Mouse (Mus musculus): Measurements from ENCODE around the gene Ctnnd2. TPM values are rescaled to one million over a fixed set of nuclear protein-coding genes. Genes with fewer than 3 reads are reported as not detected.
A peak's percentile ranks its signal among the peaks of the same experiment; 100 is the strongest.

Gene Ctnnd2
- polyA plus RNA-seq, 1 experiment from 2014 or later = 0.96 TPM

DNA sequence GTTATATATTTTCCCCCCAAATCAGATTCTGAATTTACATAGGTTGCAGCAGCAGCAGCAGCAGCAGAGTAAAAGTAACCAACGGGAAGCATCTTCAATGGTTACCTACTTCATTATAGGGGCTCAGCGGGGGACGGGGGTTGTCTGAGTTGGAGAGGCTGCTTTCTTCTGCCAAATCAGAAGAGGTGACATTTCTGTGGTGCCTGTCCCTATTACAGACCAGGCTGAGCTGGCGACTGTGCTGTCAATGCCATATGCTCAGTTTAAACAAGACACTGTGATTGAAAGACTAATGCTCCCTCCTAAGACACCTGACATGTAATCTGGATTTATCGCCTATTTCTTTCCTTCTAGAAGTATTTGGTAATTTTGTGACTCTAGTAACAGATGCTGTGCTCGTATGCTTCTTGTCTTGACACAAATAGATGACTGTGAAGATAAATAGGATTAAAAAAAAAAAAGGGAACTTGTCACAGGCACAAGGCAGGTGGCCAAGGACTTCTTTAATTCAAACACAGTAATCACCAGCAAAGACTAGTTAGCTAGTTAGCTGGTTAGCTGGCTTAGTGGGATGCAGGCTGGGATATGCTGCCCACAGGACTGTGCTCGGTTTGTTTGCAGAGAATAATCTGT, 475.4 kb downstream of the Ctnnd2 start:
- Histone ChIP-seq H3K4me3 (ENCODE audit: inconsistent target) (peak overlapping the region; percentile 36), H3K27ac (peak overlapping the region; percentile 29), H3K36me3 (ENCODE audit: inconsistent target) (no peaks in the 10 kb centered on the region), H3K79me2 (ENCODE audit: inconsistent target) (peaks cover 35% of the 10 kb centered on the region)
- 30% methylated on average over 6 of the region's 7 CpGs for WGBS (ENCODE audit: missing documents)

DNA sequence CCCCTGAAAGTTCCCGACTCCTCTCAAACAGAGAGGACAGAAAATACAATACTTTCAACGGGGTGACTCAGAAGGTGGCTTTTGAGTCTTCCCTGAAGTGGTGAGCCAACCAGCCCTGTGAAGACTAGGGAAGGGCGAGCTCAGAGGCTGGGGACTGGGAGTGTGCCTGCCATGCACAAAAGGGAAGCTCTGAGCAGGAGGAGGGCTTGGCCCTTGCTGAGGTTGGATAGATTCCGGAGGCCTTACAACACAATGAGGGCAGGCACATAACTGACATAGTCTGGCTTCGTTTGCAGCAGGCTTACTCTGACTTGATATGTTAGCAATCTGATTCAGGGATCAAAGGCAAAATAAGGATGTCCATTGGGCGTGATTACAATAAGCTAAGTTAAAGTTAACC, 477.6 kb downstream of the Ctnnd2 start:
- no peak overlapping the region for H3K27ac ChIP-seq
- 63% methylated on average over 6 of the region's 6 CpGs for WGBS (ENCODE audit: missing documents)
- no peaks in the 10 kb centered on the region for H3K36me3 ChIP-seq (ENCODE audit: inconsistent target)
- H3K79me2 ChIP-seq (ENCODE audit: inconsistent target) = peaks cover 35% of the 10 kb centered on the region
- H3K4me3 ChIP-seq (ENCODE audit: inconsistent target) = no peak overlapping the region

DNA sequence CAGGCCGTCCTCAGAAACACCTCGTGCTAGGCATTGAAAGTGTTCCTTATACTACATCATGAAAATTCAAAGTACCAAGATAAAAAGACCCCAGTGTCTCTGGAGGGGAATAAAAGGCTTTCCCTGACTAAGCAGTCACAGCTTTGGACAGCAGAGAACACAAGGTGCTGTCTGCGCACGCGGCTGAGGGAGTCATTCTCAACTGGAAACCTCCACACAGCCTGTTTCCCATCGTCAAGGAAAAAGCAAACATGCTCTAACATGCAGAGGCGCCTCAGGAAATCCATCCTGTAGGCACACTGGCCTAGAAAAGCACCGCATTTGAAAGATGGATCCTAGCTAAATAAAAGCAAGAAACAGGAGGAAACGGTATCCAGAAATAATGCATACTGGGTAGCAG, 483.0 kb downstream of the Ctnnd2 start:
- Histone ChIP-seq H3K27ac (no peak overlapping the region), H3K4me3 (ENCODE audit: inconsistent target) (no peak overlapping the region), H3K79me2 (ENCODE audit: inconsistent target) (peaks cover 16% of the 10 kb centered on the region; the same call in 1 of the 2 replicates), H3K36me3 (ENCODE audit: inconsistent target) (no peaks in the 10 kb centered on the region)
- WGBS (ENCODE audit: missing documents) = 88% methylated on average over 9 of the region's 9 CpGs

DNA sequence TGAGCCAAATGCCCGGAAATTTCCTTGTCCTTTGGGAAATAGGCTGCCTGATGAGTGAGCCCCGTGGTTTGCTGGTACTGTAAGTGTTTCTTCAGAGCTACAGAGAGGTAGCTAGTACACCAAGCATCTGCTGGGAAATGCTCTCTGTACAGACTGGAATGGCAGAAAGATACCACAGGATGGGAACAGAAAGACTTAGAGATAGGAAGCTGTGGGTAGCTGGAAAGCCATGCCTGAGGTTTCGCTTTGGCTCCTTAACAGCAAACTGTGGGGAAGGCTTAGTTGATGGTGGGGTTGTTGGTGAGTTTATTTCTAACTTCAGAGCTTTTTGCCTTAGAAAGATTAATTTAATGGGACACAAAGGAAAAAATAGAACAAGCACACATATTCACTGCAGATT, 485.2 kb downstream of the Ctnnd2 start:
- Histone ChIP-seq H3K4me3 (ENCODE audit: inconsistent target) (no peak overlapping the region), H3K79me2 (ENCODE audit: inconsistent target) (no peaks in the 10 kb centered on the region; the same call in 1 of the 2 replicates), H3K36me3 (ENCODE audit: inconsistent target) (no peaks in the 10 kb centered on the region), H3K27ac (no peak overlapping the region)
- 69% methylated on average over 3 of the region's 3 CpGs for WGBS (ENCODE audit: missing documents)

DNA sequence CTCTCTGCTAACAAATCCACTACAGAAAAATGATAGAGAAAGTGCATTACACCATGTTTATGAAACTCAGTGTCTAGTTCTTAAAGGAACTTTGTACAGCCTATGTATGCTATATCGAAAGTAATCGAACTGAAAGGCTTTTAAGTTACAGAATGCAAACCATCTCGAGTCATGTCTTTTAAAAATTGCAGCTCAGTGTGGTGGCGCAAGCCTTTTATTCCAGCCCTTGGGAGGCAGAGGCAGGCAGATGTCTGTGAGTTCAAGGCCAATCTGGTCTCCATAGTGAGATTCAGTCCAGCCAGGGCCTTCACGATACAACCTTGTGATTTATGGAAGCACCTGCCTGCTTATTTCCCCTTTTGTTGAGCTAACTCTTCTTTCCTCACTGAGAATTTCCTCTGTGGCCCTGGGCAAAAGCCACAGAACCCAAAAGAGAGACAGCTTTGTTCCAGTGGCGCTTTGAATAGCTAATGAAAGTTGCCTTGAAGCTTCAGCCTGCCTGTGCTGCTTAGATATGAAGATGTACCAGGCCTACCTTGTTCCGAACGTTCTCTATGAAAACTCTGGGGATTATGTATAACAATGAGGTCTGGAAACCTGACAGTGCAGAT, 488.3 kb downstream of the Ctnnd2 start:
- Histone ChIP-seq H3K79me2 (ENCODE audit: inconsistent target) (no peaks in the 10 kb centered on the region; the same call in 1 of the 2 replicates), H3K4me3 (ENCODE audit: inconsistent target) (no peak overlapping the region), H3K36me3 (ENCODE audit: inconsistent target) (no peaks in the 10 kb centered on the region), H3K27ac (no peak overlapping the region)
- WGBS (ENCODE audit: missing documents) = 53% methylated on average over 8 of the region's 8 CpGs

DNA sequence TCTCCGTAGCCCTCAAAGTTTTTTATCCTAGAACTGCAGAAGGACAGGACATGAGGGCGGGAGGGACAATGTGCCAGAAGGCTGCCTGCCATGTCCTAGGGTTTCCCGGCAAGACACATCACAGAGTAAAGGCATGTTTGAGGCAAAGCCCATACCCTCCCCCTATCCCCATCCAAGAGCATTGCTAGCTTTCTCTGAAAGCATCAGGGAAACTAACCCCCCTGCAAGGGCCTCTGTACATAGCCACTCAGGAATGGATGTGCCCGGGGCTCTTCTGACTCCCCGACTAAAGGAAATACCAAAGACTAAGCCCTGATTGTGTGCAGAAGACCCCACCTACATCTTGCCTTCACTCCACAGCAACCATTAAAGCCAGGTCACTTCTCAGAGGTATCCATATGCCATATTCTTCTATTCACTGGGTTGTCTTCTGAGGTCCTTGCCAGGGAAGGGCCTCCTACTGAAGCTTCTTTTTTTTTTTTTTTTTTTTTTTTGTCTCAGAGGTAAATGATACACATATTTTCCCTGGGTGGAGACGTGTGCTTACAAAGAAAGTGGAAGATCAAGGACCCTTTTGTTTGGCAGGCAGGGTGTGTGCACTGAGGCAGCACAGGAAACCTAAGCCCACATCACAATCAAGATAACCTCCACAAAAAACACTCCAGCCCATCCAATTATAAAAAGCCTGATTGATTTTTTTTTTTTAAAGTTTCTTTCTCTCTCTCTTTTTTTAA, 489.5 kb downstream of the Ctnnd2 start:
- Histone ChIP-seq H3K27ac (no peak overlapping the region), H3K4me3 (ENCODE audit: inconsistent target) (no peak overlapping the region), H3K36me3 (ENCODE audit: inconsistent target) (no peaks in the 10 kb centered on the region), H3K79me2 (ENCODE audit: inconsistent target) (no peaks in the 10 kb centered on the region; the same call in 1 of the 2 replicates)
- WGBS (ENCODE audit: missing documents) = 84% methylated on average over 6 of the region's 6 CpGs

DNA sequence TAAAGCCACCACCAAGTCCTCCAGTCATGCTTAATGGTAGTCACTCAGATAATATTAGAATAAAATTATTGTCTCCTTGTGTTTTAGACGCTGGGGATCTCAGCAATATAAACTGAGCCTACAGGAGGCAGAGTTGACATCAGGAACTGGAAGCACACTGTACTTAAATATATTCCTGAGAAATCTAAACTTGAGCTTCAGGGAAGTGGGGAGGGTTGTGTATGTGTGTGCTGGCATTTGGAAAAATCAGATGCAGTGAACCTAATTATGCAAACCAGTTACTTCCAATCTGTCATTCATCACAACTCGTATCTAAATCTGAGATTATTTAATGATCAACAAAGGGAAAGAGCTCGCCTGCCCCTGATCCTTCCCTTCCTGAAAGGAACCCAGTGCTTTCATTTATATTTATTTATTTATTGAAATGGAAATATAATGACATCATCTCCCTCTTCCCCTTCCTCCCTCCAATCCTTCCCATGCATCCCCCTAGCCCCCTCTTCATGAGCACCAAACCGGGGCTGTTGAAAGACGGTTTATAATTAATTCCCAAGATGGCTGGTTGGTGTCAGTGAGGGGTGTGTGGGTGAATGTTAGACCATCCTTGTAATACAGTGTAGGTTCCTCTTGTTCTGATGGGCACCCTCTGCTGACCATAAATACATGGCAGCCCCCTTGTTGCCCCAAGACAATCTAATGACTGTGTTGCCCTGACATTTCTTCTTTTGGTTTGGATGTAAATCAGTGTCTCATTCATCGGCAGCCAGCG, 495.6 kb downstream of the Ctnnd2 start:
- no peaks in the 10 kb centered on the region; the same call in 1 of the 2 replicates for H3K79me2 ChIP-seq (ENCODE audit: inconsistent target)
- 89% methylated on average over 7 of the region's 7 CpGs for WGBS (ENCODE audit: missing documents)
- no peak overlapping the region for H3K4me3 ChIP-seq (ENCODE audit: inconsistent target)
- H3K27ac ChIP-seq = no peak overlapping the region
- H3K36me3 ChIP-seq (ENCODE audit: inconsistent target) = no peaks in the 10 kb centered on the region

DNA sequence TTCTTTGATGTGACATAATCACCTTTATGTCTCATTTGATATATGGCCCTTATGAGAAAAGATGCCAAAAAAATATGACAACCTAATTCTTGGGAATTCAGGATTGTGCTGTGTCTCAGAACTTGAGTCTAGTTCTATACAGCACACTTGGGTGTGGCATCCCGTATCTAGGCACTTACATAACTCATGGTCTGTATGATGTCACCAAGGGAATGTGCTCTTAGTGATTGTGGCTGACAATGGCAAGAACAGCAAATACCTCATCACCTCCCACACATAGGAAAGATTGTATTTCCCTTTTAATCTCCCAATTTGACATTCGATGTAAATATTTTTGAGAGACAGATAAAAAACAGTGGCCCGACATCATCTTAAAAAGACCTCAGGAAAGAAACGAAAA, 509.5 kb downstream of the Ctnnd2 start:
- Histone ChIP-seq H3K36me3 (ENCODE audit: inconsistent target) (no peaks in the 10 kb centered on the region), H3K27ac (no peak overlapping the region), H3K4me3 (ENCODE audit: inconsistent target) (no peak overlapping the region), H3K79me2 (ENCODE audit: inconsistent target) (no peaks in the 10 kb centered on the region)
- 77% methylated on average over 4 of the region's 4 CpGs for WGBS (ENCODE audit: missing documents)

DNA sequence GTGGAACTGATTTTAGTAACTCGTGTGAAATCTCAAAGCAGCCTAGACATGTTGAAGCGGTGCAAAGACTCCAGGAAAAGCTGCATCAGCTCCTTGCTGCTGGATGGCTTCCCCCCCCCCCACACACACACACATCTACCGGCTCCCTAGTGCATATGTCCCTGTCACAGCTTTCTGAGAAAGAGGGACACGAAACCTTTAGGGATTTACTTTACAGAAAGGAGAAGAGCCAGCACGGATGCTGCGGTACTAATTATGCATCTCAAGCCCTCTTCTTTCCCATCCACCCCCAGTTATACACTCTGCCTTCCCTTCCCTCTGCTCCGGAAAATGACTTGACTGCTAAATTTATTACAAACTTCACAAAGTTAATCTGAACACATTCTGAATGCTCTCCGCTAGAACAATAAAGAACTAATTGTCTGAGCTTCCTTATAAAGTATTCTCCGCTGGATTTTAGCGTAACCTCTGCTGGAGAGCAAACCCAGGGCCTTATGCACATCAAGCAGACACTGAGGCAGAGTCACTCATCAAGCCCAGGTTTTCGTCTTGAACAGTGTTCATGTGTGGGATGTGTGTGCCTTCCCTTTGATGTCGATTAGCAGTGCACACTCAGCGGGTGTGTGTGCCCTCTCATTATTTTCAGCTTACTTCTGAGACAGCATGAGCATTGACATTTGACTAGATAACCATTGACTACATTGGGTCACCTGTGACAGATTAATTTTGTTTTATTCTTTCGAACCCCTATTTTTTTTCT, 510.1 kb downstream of the Ctnnd2 start:
- no peak overlapping the region for H3K27ac ChIP-seq
- no peak overlapping the region for H3K4me3 ChIP-seq (ENCODE audit: inconsistent target)
- 88% methylated on average over 13 of the region's 14 CpGs for WGBS (ENCODE audit: missing documents)
- no peaks in the 10 kb centered on the region for H3K79me2 ChIP-seq (ENCODE audit: inconsistent target)
- no peaks in the 10 kb centered on the region for H3K36me3 ChIP-seq (ENCODE audit: inconsistent target)

DNA sequence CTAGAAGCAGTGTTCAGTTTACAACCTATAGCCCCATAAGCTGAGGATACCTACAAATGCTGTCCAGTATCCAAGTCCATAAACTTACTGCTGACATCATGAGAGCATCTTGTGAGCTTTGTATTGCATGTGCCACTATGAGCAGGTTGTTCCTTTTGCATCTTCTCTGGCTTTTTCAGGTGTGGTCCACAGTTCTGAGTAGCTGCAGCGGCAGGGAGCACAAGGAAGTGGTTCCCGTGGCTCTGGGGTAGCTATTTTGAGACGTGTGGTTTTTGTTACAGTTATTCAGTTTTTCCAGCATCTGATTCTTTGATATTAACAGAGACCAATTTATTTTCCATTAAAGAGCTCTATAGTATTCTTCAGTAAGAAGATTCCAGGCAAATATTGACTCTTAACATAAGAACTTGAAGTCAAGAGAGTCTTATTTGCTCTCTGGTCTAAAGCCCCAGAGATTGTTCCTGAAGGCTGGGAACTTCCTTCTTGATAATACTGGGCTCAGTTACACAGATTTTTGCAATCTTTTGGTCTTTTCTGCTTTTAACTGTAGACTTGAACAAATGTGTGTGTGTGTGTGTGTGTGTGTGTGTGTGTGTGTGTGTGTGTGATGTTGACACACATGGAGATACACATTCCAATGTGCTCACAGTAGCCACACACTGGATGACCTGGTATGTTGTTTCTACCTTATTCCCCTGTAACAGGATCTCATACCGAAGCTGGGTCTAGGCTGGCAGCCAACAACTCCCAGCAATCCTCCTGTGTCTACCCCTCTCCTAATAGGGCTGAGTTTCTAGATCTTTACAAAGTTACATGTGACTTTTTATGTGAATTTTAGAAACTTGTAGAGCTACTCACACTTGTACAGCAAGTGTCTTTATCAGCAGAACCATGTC, 514.1 kb downstream of the Ctnnd2 start:
- H3K79me2 ChIP-seq (ENCODE audit: inconsistent target) = no peaks in the 10 kb centered on the region
- H3K4me3 ChIP-seq (ENCODE audit: inconsistent target) = no peak overlapping the region
- 18% methylated on average over 4 of the region's 4 CpGs for WGBS (ENCODE audit: missing documents)
- H3K27ac ChIP-seq = no peak overlapping the region
- no peaks in the 10 kb centered on the region for H3K36me3 ChIP-seq (ENCODE audit: inconsistent target)

DNA sequence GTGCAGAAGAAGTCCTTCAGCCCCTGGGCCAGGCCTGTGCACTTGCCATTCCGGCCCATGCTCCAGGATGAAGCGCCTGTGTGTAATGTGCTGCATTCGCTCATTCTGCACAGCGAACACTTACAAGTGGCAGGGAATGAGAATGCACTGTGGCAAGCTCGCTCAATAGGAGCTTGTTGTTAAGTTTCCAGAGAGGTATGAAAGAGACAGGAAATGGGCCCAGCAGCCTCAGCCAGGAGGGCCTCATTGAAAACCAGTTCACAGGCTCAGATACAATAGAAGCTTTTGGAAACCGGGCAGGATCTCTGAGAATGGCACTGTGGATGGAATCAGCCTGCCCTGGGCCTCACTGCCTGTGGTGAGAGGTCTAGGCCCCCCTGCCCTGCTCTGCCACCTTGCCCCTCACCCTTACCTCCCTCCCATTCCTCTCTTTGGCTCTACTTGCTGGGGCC, 521.4 kb downstream of the Ctnnd2 start:
- 90% methylated on average over 6 of the region's 6 CpGs for WGBS (ENCODE audit: missing documents)

DNA sequence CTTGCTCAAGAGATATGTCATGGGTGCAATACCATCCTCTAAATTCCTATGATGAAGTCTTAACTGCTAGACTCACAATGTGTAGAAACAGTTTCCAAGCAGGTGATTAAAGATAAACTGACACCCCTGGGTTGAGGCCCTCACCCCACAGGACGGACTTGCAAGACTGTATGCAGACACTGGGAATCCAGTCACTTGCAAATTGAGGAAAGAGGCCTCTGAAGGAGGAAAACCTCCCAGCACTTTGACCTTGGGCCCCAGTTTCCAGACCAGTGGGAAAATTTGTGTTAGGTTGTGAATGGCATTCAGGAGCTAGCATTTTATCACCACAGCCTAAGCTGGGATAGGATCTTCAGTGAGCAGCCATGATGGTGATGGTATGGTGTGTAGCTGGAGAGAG, 521.9 kb downstream of the Ctnnd2 start:
- Histone ChIP-seq H3K4me3 (ENCODE audit: inconsistent target) (no peak overlapping the region), H3K36me3 (ENCODE audit: inconsistent target) (no peaks in the 10 kb centered on the region), H3K79me2 (ENCODE audit: inconsistent target) (no peaks in the 10 kb centered on the region), H3K27ac (no peak overlapping the region)
- WGBS (ENCODE audit: missing documents) = 100% methylated on average over 1 of the region's 1 CpGs

More for the DNA sequence above, 521.4 kb downstream of the Ctnnd2 start:
- no peaks in the 10 kb centered on the region for H3K36me3 ChIP-seq (ENCODE audit: inconsistent target)
- no peaks in the 10 kb centered on the region for H3K79me2 ChIP-seq (ENCODE audit: inconsistent target)
- H3K4me3 ChIP-seq (ENCODE audit: inconsistent target) = no peak overlapping the region
- no peak overlapping the region for H3K27ac ChIP-seq

DNA sequence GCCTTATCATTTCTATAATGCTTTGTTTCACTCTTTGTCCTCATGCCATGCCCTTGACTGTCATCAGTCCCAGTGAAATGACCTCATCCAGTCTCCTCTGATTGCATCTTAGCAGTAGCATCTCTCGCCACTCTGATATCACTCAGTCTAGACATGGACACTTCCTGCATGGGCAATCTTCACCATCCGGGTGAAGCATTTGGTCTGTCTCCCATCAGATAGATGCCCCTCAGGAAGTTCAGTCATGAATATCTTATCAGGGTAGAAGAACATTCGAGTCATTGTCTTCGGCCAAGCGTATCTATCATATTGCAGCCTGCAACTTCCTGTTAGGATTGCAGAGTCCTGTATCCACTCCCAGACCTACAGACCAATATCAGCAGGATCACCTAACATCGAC, 523.5 kb downstream of the Ctnnd2 start:
- Histone ChIP-seq H3K36me3 (ENCODE audit: inconsistent target) (no peaks in the 10 kb centered on the region), H3K79me2 (ENCODE audit: inconsistent target) (no peaks in the 10 kb centered on the region), H3K4me3 (ENCODE audit: inconsistent target) (no peak overlapping the region), H3K27ac (no peak overlapping the region)
- WGBS (ENCODE audit: missing documents) = 81% methylated on average over 6 of the region's 6 CpGs

All from macrophage (primary cell).